Mouse (Mus musculus): ENCODE measurements at regions not wholly inside any gene's neighbourhood (a gene's known extent, or its start where the extent isn't known, plus 50 kb on each side); places are given as distances from the start of the nearest gene placed in this dataset.

DNA sequence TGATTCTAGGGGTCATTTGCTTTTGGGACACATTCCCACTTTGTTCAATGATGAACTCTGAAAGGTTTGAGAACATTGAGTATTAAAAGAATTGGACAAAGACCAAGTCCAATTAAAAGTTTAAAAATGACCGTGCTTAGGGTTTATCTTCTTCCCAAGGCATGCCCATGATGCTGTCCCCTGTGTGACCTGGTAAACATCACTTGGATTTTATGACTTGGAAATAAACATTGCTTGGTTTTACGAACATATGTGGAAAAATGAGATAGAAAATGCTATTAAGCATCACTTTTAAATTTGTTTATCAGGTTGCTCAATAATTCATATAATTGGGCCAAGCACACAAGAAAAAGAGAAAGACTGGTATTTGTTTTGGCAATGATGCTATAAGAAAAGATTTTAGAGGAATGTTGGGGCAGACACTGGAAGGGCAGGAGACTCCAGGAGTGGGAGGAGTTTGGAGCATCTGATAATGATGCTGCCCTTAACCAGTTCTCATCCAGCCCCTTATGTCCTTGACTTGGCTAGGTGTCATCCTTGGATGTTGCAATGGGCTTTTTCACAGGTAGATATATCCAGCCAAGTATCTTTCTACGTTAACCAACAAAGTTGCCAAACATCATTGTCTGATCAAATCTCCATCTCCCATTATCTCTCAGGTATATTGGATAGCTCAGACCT is 92.1 kb upstream of the Dcn start:
- no peak for DNase-seq

DNA sequence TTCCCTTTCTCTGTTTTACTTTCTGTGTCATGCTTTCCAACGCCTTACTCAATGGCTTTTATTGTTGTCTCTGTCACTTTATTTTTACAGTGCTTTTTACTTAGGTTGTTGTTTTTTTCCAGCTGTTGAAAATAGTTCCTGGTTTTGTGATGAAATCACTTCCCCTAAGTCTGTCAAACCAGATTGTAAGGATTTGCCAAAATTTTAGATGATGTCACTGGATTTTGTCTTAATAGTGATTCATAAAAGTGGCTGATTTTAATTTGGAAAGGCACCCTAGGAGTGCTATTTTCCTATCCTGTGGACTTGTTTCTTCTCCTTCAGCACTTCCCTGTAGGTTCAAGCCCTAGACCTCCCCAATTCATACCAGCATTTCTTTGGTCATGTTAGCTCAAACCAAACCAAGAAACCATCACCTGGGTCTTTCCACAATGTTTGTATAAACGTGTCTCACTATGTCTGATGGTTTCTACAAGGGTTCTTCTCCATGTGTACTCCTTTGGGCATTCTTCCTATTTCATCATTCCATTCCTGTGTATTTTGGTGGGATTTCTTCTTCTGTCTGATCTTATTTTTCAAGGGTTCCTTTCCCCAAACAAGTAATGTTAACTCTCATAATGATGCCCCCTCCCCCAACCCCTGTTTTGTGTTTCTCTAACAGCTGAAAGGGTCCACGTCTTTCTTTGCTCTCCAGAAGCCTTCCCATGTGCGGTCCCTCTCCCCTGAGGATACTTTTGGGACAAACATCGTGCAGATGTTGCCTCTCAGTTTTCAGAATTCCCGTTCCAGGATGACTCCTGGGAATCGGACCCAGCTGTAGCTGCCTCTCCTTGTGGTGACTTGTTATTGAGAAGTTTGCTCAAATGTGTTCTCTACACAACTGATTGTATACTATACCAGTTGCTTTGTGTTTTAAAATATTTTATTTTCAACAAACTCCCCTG is 89.5 kb upstream of the Dcn start:
- no peak for DNase-seq

DNA sequence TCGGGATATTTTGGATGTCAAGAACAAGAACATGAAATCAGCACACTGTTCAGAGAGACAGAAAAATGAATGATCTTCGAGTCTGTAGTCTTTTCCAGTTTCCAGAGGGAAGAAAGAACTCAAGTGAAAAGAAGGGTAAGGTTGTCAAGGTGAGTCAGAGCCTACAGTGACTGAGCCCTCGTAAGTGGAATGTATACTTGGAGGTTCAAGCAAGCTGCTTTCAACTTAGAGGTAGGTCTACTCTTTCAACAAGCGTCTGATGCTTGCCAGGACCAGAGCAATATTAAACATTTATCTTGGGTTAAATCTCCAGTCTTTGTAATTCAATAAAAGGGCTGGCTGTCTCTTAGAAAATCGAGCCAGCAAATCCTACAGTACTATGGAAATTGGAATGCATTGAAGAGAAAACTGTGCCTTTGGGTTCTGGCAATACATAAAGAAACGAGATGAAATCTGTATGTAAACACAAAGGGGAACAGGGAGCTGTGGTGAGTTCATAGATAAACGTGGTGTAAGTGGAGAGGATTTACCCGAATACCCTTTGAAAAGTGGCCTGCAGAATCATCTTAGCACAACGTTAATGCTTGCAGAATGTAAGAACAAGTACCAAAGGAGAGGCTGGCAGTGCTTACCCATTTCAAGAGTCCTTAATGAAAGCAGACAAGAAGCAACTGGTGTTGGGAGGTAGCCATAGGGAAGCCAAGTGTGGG is 82.2 kb upstream of the Dcn start:
- DNase-seq, result no peak

DNA sequence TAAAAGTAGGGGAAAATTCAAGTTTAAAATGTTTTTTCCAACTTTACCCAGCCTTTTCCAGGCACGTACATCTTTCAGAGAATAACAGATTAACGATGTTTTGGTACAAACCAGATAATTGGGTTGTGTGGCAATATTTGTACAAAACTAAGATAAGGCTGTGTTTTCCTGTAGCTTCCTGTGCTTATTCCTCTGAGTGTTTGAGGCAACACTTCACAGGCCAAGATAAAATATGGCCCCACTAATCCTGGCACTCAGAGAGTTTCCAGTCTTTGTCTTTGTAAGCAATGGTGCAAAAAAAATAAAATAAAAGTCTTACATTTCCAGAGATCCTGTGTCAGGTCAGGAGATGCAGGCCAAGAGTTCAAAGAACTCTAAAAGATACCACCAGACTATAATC is 81.5 kb upstream of the Dcn start:
- no peak for DNase-seq

DNA sequence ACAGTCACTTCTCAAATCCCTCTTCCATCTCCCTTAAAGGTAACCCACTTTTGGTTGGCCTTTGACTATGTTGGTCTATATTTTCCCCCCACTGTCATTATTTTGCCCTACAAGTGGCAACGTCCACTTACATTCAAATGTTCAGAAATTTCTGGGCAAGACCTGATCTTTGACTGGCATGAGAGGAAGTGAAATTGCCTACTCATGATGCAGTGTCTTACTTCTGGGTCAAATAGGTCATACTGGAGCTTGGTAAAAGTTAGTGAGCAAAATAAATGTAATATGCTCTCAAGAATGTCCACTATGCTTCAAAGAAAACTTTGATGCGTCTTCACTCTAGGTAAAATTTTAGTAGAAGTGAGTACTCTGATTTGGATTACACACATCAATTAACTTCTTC is 76.9 kb upstream of the Dcn start:
- DNase-seq, result no peak

DNA sequence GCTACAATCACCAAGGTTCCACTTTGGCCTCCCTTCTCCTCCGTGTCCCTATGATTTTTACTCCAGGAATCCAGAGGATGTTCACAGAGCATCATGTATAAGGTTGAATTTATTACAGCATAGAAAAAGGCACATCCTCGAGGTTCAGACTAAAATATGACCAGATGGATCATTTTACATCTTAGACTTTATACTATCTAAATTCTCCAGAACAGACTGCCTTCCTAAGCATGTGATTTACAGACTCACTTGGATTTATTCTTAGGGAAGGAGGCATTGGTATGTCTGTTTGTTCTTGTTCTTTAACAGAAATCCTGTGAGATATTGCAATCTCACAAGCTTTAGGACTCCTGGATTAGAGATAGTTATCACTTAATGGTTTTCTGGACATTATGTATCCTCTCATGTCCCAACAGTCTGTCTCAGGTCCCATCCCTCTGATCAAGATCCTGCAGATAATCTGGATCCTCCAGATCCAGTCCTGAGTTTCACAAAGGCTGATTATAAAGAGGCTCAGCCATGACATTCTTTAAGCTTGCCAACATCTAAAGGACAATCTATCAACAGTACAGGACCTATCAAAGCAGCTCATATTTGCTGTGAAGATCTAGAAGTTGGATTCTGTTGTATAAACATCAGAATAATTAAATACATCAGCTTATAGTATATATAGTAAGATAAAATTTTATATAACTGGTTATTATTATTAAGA is 75.2 kb upstream of the Dcn start:
- no peak for DNase-seq

DNA sequence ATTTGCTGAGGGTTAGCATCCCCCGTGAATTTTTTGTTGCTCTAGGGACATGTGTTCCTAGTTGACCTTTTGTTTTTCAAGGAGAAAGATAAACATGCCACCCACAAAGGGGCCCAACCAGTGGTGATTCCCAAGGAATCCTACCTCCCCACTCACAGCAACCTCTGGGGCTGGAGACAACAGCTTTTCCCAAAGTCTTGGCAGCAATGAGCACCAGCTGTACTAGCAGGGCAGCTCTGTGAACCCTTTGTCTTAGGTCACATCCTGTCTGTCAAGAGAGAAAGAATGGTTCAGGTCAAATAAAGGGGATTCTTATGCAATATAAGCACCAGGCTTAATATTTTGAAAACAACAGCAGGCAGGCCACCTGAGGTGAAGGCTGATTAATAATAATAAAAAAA is 70.2 kb upstream of the Dcn start:
- no peak for DNase-seq

DNA sequence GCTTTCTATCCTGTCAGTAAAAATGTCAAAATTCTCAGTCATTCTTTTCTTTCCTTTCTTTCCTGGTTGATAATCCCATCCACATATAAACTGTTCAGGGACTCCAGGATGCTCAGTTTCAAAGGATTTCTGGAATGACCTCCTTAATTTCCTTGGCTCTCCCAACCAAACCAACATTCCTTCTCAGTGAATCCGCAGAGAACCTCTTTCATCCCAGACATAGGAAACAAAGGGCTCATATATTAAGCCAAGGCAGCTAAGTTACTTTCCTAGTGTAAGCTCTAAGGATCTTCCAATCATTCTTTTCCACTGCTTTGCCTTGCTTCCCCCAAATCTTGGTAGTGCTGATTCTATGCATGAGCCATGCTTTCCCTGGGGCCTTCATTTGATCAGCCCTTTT is 69.5 kb upstream of the Dcn start:
- DNase-seq, result no peak

DNA sequence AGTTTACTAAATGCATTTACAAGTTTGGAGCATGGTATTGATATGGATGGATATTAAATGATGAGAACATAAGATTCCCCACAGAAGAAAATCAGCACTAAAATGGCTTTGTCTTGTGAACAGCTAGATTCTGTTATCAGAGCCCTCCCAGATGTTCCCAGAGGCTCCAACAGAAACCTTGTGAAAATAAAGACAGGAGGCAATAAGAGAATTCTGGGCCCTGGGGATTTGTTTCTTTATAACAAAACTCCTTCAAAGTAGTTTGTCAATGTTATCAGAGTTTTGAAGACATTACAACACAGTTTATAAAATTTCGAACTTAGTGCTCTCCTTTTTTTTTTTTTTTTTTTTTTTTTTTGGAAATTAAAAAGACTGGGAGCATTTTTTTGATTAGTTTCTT is 56.8 kb upstream of the Dcn start:
- no peak for DNase-seq

DNA sequence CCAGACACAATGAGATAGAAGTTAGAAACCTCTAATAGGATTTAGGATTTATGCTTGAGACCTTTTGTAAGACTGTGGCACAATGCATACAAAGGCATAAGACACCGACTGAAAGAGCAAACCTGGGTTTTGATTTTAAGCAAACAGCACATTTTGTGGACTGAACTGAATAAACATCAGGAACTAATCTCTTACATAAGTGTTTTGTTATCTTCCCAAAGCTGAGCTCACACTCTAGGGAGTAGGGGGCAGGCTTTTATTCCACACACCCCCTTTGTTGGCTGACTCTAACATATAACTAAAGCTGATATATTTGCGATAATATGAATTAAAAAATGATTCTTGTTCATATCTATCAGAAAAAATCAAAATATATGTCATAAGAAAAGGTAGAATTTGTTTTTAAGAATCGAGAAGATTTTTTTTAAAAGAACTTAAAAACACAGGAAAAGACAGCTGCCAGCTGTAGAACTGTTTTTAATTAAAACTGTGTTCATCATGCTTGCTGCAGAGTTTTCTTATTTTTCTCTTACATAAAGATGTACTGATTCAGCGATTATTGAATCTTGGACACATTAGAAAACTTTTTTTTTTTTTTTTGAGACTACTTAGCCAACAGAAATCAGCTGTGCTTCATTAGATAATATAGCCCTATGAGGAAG is 56.2 kb upstream of the Dcn start:
- no peak for DNase-seq

Small RNAs in the stretch of these regions (microRNA-seq; reads per million reads assigned to microRNA genes)
- gene Gm24587, result 0 reads per million in 2 experiments
- gene Mir3966, result 0 reads per million in 2 experiments
